Mouse (Mus musculus) megakaryocyte, embryonic 14.5 days (primary cell): ENCODE measurements around the gene Fpgs. TPM values are rescaled to one million over a fixed set of nuclear protein-coding genes. Genes with fewer than 3 reads are reported as not detected.

Experiments used
- H3K27me3 ChIP-seq: replicated peaks from 2 replicates; pipeline ENCODE3; 2012; ENCODE audit warnings: inconsistent platforms
- H3K36me3 ChIP-seq: replicated peaks from 2 replicates; pipeline ENCODE3; 2012; ENCODE audit warnings: low read length, inconsistent platforms, mixed read lengths
- H3K4me1 ChIP-seq: 2 replicates; pipeline ENCODE4 v1.6.1; 2012; ENCODE audit warnings: inconsistent platforms
- H3K4me3 ChIP-seq: replicated peaks from 2 replicates; pipeline ENCODE3; 2012; ENCODE audit warnings: moderate library complexity, mild to moderate bottlenecking, inconsistent platforms
- H3K9me3 ChIP-seq: 2 replicates; pipeline ENCODE4 v1.6.1; 2012; ENCODE audit warnings: inconsistent platforms
- FLI1 ChIP-seq: IDR thresholded peaks from 2 replicates; pipeline ENCODE4 v1.6.1; 2012; ENCODE audit warnings: low read length, inconsistent platforms, mixed read lengths
- GATA1 ChIP-seq: IDR thresholded peaks from 3 replicates; pipeline ENCODE4 v1.6.1; 2012; ENCODE audit warnings: mixed read lengths, low read length, inconsistent platforms, borderline replicate concordance
- polyA plus RNA-seq: library from polyadenylated mRNA; stranded (reverse); fragments of >175 nt; gene quantifications from 2 replicates; pipeline ENCODE4 v1.2.3, GENCODE M21; 2012; ENCODE audit warnings: low replicate concordance; ENCODE audit not compliant: insufficient read depth

Gene Fpgs
- polyA plus RNA-seq, 1 experiment, result 39.7 TPM

DNA sequence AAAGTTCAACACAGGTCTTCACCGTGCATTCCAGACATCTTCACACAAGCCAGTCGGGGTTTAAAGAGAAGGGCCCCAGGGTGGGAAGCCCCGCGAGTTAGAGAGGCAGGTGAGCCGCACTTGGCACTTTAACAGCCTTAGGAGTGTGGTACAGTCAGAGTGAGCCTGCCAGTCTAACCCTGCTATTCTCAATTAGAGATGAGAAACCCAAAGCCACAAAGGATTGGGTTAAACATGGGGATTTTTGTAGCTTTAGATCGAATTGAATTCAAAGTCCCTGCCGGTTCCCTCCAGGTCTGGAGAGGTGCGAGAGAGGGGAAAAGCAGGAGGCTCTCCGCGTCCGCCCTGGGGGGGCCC, 36.9 kb upstream of the Fpgs start, which contains the start of gene 6330409D20Rik:
TSS of gene 6330409D20Rik (minus strand) at position 101 of the 357 bp plus-strand sequence.
- TF ChIP-seq FLI1 (no peak), GATA1 (no peak)
- peaks cover 12% of the 10 kb centered on the region for H3K27me3 ChIP-seq
- H3K4me1 ChIP-seq, result peaks cover 41% of the 10 kb centered on the region
- peaks cover 64% of the 10 kb centered on the region for H3K36me3 ChIP-seq
- no peaks in the 10 kb centered on the region for H3K9me3 ChIP-seq
- no peak within 1 kb of the TSS for H3K4me3 ChIP-seq

DNA sequence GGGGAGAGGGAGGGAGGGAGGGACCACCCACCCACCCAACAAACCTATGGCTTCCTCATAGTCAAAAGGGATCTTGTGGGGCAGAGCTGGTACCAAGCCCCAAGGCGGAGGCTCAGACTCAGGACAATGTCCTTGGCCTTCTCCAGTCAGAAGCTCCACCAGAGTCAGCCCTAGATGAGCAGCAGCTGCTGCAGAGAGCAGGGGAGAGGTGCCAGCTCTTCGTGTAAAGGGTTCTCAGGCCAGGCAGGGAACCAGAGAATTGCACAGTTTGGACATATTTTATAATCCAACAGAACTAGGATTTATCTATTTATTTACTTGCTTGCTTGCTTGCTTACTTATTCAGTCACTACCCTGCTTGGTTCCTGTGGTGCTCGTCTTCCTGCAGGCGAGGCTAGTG, 35.4 kb upstream of the Fpgs start:
- Histone ChIP-seq H3K36me3 (peaks cover 50% of the 10 kb centered on the region), H3K4me1 (peaks cover 53% of the 10 kb centered on the region), H3K27me3 (peaks cover 12% of the 10 kb centered on the region), H3K9me3 (no peaks in the 10 kb centered on the region), H3K4me3 (no peak overlapping the region)
- TF ChIP-seq GATA1, result no peak
- TF ChIP-seq FLI1, result no peak

DNA sequence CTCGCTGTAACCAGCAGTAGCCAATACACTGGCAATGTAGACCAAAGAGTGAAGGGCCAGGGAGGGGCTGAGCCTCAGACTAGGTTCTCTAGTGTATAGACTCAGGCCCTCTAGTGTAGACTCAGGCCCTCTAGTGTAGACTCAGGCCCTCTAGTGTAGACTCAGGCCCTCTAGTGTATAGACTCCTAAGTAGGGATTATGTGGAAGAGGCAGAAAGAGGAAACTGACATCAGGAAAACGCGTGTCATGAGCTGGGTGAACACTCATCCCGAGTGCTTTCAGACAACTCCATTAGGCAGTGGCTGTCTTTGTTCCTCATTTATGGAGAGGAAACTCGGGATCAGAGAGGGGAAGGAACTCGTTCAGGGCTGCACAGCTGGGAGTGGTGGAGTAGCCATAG, 33.1 kb upstream of the Fpgs start:
- H3K9me3 ChIP-seq, result no peaks in the 10 kb centered on the region
- H3K36me3 ChIP-seq, result peaks cover 44% of the 10 kb centered on the region
- peaks cover 5% of the 10 kb centered on the region for H3K27me3 ChIP-seq
- TF ChIP-seq GATA1, result no peak
- TF ChIP-seq FLI1, result no peak
- H3K4me3 ChIP-seq, result peak overlapping the region; percentile 71
- peaks cover 74% of the 10 kb centered on the region for H3K4me1 ChIP-seq

DNA sequence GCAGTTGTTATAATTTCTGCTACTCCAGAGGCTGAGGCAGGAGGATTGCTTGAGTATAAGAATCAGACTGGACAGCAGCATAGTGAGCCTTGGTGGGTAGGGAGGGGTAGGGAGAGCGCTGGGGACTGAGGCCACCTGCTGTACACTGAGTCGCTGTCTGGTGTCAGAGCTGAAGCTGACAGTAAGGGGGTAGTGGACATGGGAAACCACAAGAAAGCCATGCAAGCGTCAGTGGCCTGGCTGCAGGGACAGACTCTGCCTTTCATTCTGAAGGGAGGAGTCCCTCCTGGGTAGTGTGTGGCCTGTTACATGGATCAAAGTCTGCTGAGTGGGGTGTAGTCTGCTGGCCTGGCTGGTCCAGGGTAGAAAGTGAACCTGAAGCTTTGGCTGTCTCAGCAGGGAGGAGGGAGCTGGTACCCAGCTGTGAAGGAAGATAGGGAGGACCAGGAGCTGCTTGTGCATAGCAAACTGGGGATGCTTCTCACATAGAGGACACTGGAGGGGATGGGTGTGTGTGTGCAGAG, 32.4 kb upstream of the Fpgs start:
- H3K9me3 ChIP-seq, result no peaks in the 10 kb centered on the region
- peak overlapping the region; percentile 52 for H3K4me3 ChIP-seq
- peaks cover 79% of the 10 kb centered on the region for H3K4me1 ChIP-seq
- H3K27me3 ChIP-seq, result no peaks in the 10 kb centered on the region
- H3K36me3 ChIP-seq, result peaks cover 42% of the 10 kb centered on the region
- no peak for TF ChIP-seq GATA1
- TF ChIP-seq FLI1, result no peak

DNA sequence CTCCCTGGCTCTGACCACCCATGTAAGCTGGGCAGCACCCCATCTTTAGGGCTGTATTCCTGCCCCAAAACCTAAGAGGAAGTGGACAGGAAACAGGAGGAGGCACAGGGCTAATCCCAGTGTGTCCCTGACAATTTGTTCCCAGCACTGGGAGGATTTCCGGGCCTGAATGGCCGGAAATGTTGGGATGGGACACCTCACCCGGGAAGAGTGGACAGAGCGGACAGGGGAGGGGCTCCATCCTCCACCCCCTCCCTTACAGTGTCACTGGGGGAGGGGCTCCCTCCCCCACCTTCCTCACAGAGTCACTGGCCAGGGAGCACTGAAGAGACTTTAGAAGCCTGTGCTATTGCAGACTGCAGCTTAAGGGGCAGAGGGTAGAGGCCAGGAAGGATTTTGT, 31.0 kb upstream of the Fpgs start:
- H3K27me3 ChIP-seq, result no peaks in the 10 kb centered on the region

DNA sequence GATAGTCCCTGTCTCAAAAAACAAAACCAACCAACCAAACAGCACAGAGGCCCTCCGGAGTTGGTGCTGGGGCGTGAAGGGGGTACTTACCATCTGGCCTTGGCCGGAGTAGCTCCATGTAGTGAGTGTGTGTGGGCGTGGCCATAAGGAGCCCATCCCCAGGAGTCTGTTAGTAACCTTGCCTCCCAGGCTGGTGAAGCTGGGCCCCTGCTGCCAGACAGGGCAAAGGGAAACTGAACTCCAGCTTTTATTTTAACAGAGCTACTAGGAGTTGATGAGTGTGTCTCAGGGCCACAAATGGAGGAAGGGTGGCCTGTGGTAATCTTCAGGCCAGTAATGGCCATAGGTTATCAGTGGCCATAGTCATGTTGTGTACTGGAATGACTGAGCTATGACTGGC, 30.5 kb upstream of the Fpgs start:
- Histone ChIP-seq H3K36me3 (peaks cover 43% of the 10 kb centered on the region), H3K4me3 (peak overlapping the region; percentile 80), H3K9me3 (no peaks in the 10 kb centered on the region), H3K4me1 (peaks cover 85% of the 10 kb centered on the region), H3K27me3 (no peaks in the 10 kb centered on the region)
- TF ChIP-seq GATA1 (no peak), FLI1 (no peak)

More for the DNA sequence above, 31.0 kb upstream of the Fpgs start:
- no peaks in the 10 kb centered on the region for H3K9me3 ChIP-seq
- peaks cover 41% of the 10 kb centered on the region for H3K36me3 ChIP-seq
- TF ChIP-seq FLI1 (no peak), GATA1 (no peak)
- H3K4me3 ChIP-seq, result peak overlapping the region; percentile 80
- peaks cover 89% of the 10 kb centered on the region for H3K4me1 ChIP-seq

DNA sequence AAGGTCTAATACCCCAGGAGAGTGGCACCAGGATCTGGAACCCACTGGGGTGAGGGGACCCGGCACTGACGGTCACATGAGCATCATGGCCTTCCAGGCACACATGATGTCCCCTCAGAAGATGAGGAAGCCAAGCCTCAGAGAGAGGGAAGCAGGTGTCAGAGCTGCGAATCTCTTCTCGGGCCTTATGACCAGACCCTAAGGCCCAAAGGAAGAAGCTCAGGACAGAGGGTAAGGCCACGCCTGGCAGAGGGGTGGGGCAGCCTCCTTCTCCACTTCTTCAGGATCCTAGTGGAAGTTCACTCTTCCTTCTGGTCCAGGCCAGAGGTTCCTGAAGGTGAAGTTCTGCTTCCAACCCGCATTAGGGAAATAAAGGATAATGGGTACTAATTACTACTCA, 28.8 kb upstream of the Fpgs start:
- TF ChIP-seq FLI1 (no peak), GATA1 (no peak)
- Histone ChIP-seq H3K4me1 (peaks cover 83% of the 10 kb centered on the region), H3K27me3 (no peaks in the 10 kb centered on the region), H3K36me3 (peaks cover 51% of the 10 kb centered on the region), H3K4me3 (no peak overlapping the region), H3K9me3 (no peaks in the 10 kb centered on the region)

DNA sequence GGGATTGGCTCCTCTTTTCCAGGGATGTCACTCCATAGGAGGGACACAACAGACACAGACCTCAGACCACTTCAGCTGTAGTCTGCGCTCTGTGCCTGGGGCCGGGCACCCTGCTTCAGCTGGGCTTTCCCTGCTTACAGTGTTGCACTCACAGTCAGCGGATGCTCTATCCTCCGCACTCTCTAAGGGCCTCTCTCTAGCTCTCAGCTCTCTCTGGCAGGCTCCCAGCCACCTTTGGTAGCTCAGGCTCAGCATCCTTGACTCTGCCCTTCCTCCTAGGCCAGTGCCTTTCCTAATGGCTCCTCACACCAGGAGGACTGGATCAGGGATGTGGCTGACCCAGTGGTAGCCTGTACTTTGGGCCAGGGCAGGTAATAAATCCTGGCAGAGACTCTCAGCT, 28.0 kb upstream of the Fpgs start:
- no peak for TF ChIP-seq GATA1
- no peak for TF ChIP-seq FLI1
- Histone ChIP-seq H3K4me3 (no peak overlapping the region), H3K36me3 (peaks cover 47% of the 10 kb centered on the region), H3K4me1 (peaks cover 83% of the 10 kb centered on the region), H3K27me3 (no peaks in the 10 kb centered on the region), H3K9me3 (no peaks in the 10 kb centered on the region)

DNA sequence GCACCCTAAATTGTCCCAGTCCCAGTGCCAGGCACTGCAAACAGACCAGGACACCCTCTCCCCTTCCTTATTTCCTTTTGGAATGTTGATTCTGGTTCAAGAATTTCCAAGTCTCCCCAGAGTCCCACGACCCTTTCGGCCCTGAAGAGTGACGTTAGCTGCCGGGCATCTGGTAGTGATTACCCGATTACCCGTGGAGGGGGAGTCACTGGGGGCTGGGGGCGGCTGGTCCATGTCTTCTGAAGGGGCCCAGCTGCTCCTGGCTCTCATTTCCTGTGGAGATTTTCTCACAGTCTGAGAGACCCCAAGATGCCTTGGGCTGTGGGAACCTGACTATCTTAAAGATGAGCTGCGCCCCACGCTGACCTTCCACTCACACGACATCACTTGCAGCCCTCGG, 26.9 kb upstream of the Fpgs start:
- Histone ChIP-seq H3K9me3 (no peaks in the 10 kb centered on the region), H3K27me3 (no peaks in the 10 kb centered on the region), H3K4me3 (no peak overlapping the region), H3K36me3 (peaks cover 50% of the 10 kb centered on the region), H3K4me1 (peaks cover 73% of the 10 kb centered on the region)
- TF ChIP-seq FLI1 (no peak), GATA1 (no peak)

DNA sequence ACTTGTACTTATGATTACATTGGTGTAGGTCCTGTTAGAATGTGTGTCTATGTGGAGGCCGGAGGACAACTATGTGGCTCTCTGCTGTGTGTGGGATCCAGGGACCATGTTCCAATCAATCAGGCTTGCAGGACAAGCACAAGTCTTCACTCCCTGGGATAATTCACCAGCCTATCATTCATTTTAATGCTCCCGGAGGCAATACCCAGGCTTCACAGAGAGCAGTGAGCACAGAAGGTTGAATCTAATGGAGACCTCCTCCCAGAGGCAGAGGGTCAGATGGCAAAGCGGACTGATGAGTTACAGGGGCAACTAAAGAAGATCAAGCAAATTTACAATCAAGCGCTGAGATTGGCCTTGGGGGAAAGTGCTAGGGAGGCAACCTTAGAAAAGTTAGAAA, 25.6 kb upstream of the Fpgs start:
- H3K4me1 ChIP-seq, result peaks cover 70% of the 10 kb centered on the region
- H3K27me3 ChIP-seq, result no peaks in the 10 kb centered on the region
- H3K4me3 ChIP-seq, result no peak overlapping the region
- peaks cover 62% of the 10 kb centered on the region for H3K36me3 ChIP-seq
- 0 out of 2 replicates have a peak, but pooled peaks cover 4% of the 10 kb centered on the region for H3K9me3 ChIP-seq
- no peak for TF ChIP-seq GATA1
- no peak for TF ChIP-seq FLI1

DNA sequence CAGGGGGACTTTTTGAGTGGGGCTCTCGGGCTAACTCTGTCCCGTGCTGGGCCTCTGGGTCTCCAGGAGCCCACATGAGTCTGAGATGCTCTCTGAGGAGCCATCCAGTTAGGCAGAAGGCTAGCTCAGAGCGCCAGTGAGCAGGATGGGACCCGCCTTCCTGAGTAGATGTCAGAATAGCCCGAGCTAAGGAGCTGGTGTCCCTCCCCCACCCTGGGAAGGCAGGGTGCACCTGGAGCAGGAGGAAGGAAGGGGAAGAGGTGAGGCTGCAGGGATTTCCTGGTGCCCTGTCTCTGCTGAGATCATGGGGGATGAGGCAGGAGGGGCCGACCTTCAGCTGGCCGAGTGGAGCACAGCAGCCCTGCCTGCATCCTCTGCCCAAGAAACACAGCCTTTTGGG, 24.5 kb upstream of the Fpgs start:
- Histone ChIP-seq H3K9me3 (0 out of 2 replicates have a peak, but pooled peaks cover 4% of the 10 kb centered on the region), H3K36me3 (peaks cover 61% of the 10 kb centered on the region), H3K4me1 (peaks cover 67% of the 10 kb centered on the region), H3K27me3 (no peaks in the 10 kb centered on the region), H3K4me3 (peak overlapping the region; percentile 56)
- no peak for TF ChIP-seq GATA1
- no peak for TF ChIP-seq FLI1
